Mouse (Mus musculus) bone marrow, adult 2 months (tissue): ENCODE measurements around the gene Mtr.

Source experiments
- CTCF ChIP-seq: fragments of 200-500 bp; IDR thresholded peaks from 2 replicates; pipeline ENCODE4 v1.5.1; 2011; ENCODE audit warnings: low read length, control low read depth; ENCODE audit not compliant: control insufficient read depth, insufficient read depth
- POLR2A ChIP-seq: fragments of 200-500 bp; IDR thresholded peaks from 2 replicates; pipeline ENCODE4 v1.6.1; 2011; ENCODE audit warnings: low read depth, mild to moderate bottlenecking, control low read depth, low read length, borderline replicate concordance; ENCODE audit not compliant: control insufficient read depth

GRCm38 (mm10) chr13:12179481-12179880 lies 78.4 kb downstream of the Mtr start:
- no peak for TF ChIP-seq CTCF
- TF ChIP-seq POLR2A = no peak
